Mouse (Mus musculus) E14TG2a.4 (cell line): ENCODE measurements around the gene Magi1.

ENCODE experiments used
- CTCF ChIP-seq: conservative IDR thresholded peaks from 2 replicates; pipeline ENCODE4 v1.5.1; 2014; ENCODE audit warnings: low read length
- NANOG ChIP-seq: IDR thresholded peaks from 2 replicates; pipeline ENCODE4 v1.6.1; 2014; ENCODE audit warnings: borderline replicate concordance, low read length, mixed read lengths

DNA sequence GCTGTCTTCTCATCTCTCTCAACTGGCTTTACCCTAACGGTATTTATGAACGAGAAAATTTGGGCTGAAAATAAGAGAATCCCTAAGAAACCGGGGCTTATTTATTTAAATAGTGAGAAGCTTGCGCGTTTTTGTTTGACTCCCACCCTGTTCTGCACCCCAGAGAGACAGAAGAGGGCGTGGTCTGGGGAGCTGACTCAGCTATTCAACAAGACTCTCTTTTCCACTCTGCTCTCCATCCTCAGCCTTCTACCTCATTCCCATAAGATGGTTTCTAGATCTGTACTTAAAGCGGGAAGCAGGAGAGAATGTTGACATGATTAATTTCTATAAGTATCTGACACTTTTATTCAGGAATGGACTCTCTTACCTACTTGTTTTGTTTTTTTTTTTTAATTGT is 247.2 kb downstream of the Magi1 start:
- TF ChIP-seq CTCF (no peak), NANOG (no peak)
